Mouse (Mus musculus): ENCODE data around the gene Ralbp1.

The Ralbp1 gene

GRCm38 (mm10) chr17:65850487-65850886 is 35.1 kb downstream of the Ralbp1 start:
- DNase-seq (ENCODE audit: low spot score in 2 of 2), result no peak

DNA sequence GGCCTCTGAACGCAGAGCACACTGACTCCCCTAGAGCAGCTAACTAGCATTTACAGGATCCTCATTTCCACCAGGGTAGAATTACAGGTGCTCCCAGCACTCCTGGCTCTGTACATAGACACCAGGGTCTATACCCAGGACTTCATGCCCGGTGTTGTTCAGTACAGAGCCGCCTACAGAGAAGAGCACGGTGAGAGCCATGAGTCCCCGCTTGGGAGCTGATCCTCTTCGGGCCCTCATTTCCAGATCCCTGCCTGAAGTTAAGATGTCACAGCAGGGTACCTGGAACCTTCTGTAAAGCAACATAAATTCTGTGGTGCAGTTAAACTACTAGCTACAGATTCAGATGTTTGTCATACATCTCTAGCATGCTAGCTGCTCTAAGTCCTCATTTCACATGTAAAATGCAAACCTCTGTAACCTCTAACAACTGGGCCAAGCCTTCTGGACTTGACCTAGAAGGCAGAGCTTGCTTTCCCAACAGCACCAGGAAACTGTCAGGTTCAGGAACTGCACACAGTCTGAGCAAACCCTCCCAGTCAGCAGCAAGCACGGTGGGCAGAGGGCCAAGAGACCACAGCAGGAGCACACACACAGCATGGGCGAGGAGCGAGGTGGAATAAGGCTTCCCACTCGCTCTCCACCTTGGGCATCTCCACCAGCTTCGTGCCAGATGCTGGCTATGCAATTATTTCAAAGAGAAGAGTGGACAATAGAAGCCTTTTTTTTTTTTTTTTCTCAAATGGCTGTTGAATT is 37.7 kb downstream of the Ralbp1 start:
- peak in 1 of 2 experiments; percentile 42 for DNase-seq (ENCODE audit: low spot score in 2 of 2)

- DNase-seq (ENCODE audit: low spot score in 2 of 2), result no peak
Measured at GRCm38 (mm10) chr17:65845423-65845822, 40.2 kb downstream of the Ralbp1 start.

- DNase-seq (ENCODE audit: low spot score in 2 of 2), result no peak
Measured at GRCm38 (mm10) chr17:65842669-65843381, 42.8 kb downstream of the Ralbp1 start.

DNA sequence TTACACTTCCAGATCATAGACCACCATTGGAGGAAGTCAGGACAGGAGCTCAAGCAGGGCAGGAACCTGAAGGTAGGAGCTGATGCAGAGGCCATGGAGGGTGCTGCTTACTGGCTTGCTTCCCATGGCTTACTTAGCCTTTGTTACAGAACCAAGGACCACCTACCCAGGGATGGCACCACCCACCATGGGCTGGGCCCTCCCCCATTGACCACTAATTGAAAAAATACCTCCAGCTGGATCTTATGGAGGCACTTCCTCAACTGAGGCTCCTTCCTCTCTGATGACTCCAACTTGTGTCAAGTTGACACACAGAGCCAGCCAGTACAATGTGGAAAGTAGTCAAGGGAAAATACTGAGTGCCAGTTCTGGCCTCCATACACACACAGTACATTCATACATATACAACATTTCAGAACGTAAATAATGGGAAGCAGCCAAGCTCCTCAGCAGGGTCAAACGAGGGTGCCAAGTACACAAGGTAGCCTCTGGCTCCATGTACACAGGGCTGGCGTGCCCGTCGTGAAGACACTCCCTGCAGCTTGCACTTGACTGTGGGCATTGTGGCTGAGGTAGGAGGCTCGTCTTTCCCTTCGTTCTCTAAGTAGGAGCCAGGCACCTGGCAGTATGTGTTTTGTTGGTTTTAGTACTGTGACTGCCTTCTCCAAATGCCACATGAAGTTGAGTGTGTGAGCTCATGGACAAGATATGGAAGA is 45.9 kb downstream of the Ralbp1 start:
- no peak for DNase-seq (ENCODE audit: low spot score in 2 of 2)

- no peak for DNase-seq (ENCODE audit: low spot score in 2 of 2)
Measured at GRCm38 (mm10) chr17:65836746-65837145, 48.9 kb downstream of the Ralbp1 start.

DNA sequence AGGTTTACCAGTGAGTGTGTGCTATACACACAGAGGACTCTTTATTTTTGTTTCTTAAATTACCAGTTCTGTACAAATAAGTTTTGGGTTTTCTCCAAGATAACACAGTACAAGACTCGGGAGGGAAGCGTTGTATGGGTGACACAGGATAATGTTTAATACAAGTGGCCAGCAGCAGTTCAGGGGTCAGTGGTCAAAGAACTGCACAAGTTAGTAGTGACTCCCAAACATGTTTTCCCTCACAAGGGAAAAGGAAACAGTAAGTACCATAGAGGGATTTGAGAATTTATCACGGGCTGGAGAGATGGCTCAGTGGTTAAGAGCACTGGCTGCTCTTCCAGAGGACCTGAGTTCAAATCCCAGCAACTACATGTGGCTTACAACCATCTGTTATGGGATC is 51.7 kb downstream of the Ralbp1 start:
- DNase-seq (ENCODE audit: low spot score in 2 of 2), result no peak

DNA sequence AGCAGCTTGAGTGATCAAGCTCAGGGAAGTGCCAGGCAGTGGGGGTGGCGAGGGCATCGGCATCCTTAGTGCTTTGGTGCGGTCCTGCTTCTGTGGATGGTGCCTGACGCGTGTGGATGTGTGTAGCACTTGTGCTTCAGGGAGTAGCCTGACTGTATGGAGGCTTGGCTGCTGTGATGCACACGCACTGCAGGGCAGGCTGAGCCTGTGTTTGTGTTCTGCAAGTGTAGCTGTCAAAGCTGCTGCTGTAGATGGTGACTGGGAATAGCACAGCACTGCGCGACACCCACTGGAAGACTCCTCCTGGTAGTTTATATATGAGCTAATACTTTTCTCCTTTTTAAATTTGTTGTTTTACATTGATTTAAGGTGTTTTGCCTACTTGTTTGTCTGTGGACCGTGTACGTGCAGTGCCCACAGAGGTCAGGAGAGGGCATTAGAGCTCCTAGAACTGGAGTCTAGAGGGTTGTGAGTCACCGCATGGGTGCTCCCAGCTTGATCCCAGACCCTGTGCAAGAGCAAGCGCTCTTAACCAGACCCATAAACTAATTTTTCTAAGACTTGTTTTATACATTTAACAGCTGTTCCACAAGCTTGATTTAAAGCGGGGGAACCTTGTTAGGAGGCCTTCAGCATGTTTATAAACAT is 55.3 kb downstream of the Ralbp1 start:
- DNase-seq (ENCODE audit: low spot score in 2 of 2), result no peak

DNA sequence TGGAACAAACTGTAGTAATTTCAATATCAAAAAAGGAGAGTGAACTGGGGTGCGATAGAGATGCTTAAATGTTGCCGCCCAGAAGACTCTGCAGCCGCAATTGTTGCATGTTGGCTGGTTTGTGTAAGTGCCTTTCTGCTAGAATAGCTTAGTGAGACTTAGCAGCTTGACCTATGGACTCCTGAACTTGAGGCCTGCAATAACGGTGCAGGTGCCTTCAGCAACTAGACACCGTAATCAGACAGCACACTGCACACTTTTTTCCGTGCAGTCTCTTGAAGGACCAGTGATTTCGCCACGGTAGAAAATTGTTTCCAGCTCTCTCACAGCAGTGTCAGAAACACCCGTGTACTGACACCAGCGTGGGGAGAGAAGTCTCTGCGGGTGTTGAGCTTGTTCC is 56.6 kb downstream of the Ralbp1 start:
- DNase-seq (ENCODE audit: low spot score in 2 of 2), result no peak

- no peak for DNase-seq (ENCODE audit: low spot score in 2 of 2)
Measured at GRCm38 (mm10) chr17:65827904-65828303, 57.7 kb downstream of the Ralbp1 start.

DNA sequence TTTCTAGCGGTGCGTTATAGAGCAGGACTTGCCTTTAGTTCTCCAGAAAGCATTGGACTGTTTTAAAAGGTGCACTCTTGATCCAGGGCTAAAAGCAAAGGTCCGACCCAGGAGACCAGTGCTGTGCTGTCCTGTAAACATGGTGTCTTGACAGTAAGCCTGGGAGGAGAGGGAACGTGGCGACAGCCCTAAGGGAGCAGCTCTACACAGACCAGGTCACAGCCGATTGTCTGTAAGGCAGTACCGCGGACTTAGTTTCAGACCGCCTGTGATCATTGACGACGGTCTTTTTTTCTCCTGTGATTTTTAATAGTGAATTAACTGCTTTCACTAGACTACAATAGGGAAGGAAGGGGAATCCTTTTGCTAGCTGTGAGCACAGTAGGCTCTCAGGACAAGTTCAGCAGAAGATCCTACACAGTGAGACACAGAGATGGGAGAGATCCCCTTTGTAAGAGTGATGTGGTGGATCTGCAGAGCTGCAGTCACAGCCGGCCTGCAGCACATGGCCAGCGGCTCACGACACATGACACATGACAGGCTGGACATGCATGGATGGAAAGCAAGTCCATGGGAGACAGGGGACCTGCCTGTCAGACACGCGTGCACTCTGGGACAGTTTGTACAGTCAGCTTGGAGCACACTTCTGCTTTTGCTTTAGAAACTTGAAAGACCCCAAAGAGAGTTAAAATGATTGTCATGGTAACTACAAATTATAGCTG is 58.3 kb downstream of the Ralbp1 start:
- no peak for DNase-seq (ENCODE audit: low spot score in 2 of 2)

GRCm38 (mm10) chr17:65826257-65826656 is 59.3 kb downstream of the Ralbp1 start:
- no peak for DNase-seq (ENCODE audit: low spot score in 2 of 2)

- no peak for DNase-seq (ENCODE audit: low spot score in 2 of 2)
Measured at GRCm38 (mm10) chr17:65824246-65824645, 61.4 kb downstream of the Ralbp1 start.

GRCm38 (mm10) chr17:65822423-65822822 is 63.2 kb downstream of the Ralbp1 start:
- DNase-seq (ENCODE audit: low spot score in 2 of 2), result no peak

DNA sequence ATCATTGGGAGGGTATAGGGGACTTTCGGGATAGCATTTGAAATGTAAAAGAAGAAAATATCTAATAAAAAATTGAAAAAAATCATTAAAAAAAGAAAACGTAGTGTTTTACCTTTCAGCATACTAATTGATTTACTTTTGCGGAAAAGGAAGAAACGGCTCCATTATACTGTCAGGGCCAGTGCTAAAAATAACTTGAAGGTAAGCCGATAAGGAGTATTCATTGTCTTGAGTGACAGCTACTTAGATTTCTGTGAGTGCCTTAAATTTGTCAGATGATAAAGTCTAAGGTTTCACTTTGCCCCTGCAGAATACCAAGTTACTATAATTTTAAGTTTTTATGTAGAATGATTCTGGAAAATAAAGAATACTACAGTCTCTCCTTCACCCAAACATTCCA is 65.4 kb downstream of the Ralbp1 start:
- DNase-seq (ENCODE audit: low spot score in 2 of 2), result no peak

DNA sequence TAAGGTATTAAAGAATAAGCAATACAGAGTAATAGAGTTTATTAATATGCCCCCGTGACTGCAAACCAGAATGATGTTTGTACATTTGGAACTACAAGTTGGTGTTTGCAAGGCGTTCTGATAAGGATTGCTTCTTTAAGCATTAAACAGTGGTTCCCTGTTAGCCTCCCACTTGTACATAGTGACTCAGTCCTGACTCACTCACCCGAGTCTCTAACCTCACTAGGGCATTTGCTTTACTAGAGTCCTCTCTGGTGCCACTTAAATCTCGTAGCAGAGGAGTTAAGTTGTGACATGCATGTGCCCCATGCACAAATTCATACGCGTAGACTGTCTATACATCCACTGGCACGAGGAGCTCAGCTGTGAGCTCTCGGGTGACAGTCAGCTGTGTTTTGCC is 71.8 kb downstream of the Ralbp1 start:
- DNase-seq (ENCODE audit: low spot score in 2 of 2), result no peak

GRCm38 (mm10) chr17:65811032-65811431 is 74.6 kb downstream of the Ralbp1 start:
- no peak for DNase-seq (ENCODE audit: low spot score in 2 of 2)

GRCm38 (mm10) chr17:65806416-65806815 is 79.2 kb downstream of the Ralbp1 start:
- DNase-seq (ENCODE audit: low spot score in 2 of 2), result no peak

- DNase-seq (ENCODE audit: low spot score in 2 of 2), result no peak
Measured at GRCm38 (mm10) chr17:65805966-65806365, 79.6 kb downstream of the Ralbp1 start.

DNA sequence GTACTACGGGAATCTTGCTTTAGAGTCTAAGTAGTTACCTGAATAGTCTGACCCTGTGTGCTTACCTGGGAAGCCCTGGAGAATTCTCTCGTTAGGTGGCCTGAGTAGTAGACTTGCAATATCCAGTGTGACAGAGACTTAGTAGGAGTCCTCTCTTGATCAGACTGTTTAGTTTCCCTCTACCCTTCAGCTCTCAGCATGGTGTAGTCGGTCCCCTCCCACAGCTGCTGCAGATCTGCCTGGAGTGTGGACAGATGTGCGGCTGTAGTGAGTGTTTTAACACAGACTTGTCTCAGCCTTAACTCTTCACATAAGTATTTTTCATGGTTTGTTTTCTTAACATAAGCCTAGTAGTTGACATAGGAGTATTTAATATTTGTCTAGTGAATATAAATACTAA is 83.6 kb downstream of the Ralbp1 start:
- DNase-seq (ENCODE audit: low spot score in 2 of 2), result no peak

DNA sequence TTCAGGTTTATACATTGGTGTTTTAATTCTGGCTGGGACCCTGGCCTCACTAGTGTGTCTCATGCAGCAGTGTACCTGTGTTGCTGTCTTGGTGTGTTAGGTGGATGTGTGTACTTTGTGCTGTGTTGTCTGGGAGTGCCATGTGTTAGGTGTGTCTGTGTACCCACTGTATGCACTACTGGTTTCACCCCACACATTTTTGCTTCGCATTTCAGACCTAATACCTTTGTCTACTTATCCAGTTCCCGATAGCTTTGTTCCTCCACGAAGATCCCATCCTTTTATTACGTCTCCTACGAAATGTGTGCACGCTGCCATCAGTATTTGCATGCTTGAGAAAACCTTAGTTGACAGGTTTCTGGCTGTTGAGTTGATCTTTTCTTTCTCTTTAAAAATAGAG is 85.1 kb downstream of the Ralbp1 start:
- DNase-seq (ENCODE audit: low spot score in 2 of 2), result no peak

DNA sequence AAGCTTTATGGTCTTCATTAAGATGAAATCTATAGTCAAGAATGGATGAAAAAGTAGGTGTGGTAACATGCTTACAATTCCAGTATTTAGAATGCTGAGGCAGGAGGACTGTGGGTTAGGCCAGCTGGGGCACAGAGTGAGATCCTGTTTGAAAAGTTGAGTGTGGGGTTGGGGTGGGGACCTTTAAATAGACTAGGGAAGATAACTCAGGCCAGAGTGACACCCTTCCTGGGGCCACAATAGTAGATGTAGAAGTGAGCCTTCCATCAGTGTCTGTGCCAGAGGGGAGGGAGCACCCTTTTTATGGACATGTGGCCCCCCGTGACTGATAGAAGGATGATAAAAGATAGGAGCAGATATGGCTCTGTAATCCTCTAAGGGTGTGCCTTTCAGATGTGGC is 86.2 kb downstream of the Ralbp1 start:
- no peak for DNase-seq (ENCODE audit: low spot score in 2 of 2)

Measured in cerebellum, postnatal 4 days (tissue).